Mouse (Mus musculus) liver, embryonic 14.5 days (tissue): ENCODE data around the gene Jmjd1c. TPM values are rescaled to one million over a fixed set of nuclear protein-coding genes. Genes with fewer than 3 reads are reported as not detected.

Experiments
- ATAC-seq: fragments of 200-750 bp; cut with Nextera tagmentation; 2 replicates; pipeline ENCODE4 v1.8.0; 2017; ENCODE audit warnings: moderate number of reproducible peaks, mild to moderate bottlenecking, moderate library complexity; ENCODE audit not compliant: insufficient read depth
- DNase-seq, 3 experiments: peaks; one replicate each; pipeline ENCODE4 v3.0.0-alpha.2; 2012 to 2013; ENCODE audit warnings: low read depth in 3 of 3, low spot score in 3 of 3
- H3K27ac ChIP-seq: fragments of 300-500 bp; sonication (generic); 2 replicates; pipeline ENCODE4 v1.5.1; 2014; ENCODE audit warnings: moderate library complexity, mild to moderate bottlenecking, control low read depth, inconsistent platforms
- H3K27me3 ChIP-seq: fragments of 300-500 bp; sonication (generic); 2 replicates; pipeline ENCODE4 v1.6.1; 2014; ENCODE audit warnings: mild to moderate bottlenecking, low read length, moderate library complexity; ENCODE audit not compliant: control insufficient read depth, insufficient read depth
- H3K36me3 ChIP-seq: fragments of 300-500 bp; sonication (generic); replicated peaks from 2 replicates; pipeline ENCODE4 v1.6.1; 2014; ENCODE audit warnings: low read depth; ENCODE audit not compliant: control insufficient read depth, insufficient read depth
- H3K4me1 ChIP-seq, 2 experiments: fragments of 200-500 bp in 1 of 2; fragments of 300-500 bp in 1 of 2; sonication (generic) in 1 of 2; replicated peaks; 2 replicates each; pipeline ENCODE4 v1.6.1; 2012 to 2014; ENCODE audit warnings: antibody characterized with exemption in 1 of 2, inconsistent platforms in 1 of 2, low read length in 1 of 2; ENCODE audit not compliant: control insufficient read depth in 2 of 2, insufficient read depth in 2 of 2
- H3K4me2 ChIP-seq: fragments of 300-500 bp; sonication (generic); 2 replicates; pipeline ENCODE4 v1.6.1; 2014; ENCODE audit warnings: low read depth, mild to moderate bottlenecking, control low read depth, moderate library complexity
- H3K4me3 ChIP-seq, 2 experiments: fragments of 200-500 bp in 1 of 2; fragments of 300-500 bp in 1 of 2; sonication (generic) in 1 of 2; 2 replicates each; pipeline ENCODE4 v1.5.1; 2012 to 2014; ENCODE audit warnings: low read depth in 2 of 2, low read length in 2 of 2, mild to moderate bottlenecking in 2 of 2, control low read depth in 1 of 2, inconsistent platforms in 1 of 2, moderate library complexity in 1 of 2; ENCODE audit not compliant: insufficient read depth in 1 of 2
- H3K9ac ChIP-seq: fragments of 300-500 bp; sonication (generic); replicated peaks from 2 replicates; pipeline ENCODE4 v1.6.1; 2014; ENCODE audit warnings: mild to moderate bottlenecking, control low read depth, moderate library complexity
- H3K9me3 ChIP-seq: fragments of 300-500 bp; sonication (generic); 2 replicates; pipeline ENCODE4 v1.6.1; 2016; ENCODE audit warnings: low read length, mixed read lengths; ENCODE audit not compliant: control insufficient read depth
- CTCF ChIP-seq: IDR thresholded peaks from 2 replicates; pipeline ENCODE4 v1.5.1; 2016; ENCODE audit warnings: antibody characterized with exemption, low read depth, control low read depth
- EP300 ChIP-seq: IDR thresholded peaks from 2 replicates; pipeline ENCODE4 v1.6.1; 2016; ENCODE audit warnings: antibody characterized with exemption, low read depth
- WGBS: fragments of 180-500 bp; shearing (Covaris S2); extraction: QIAGEN DNeasy Blood & Tissue Kit; methylation state at CpG from one replicate; pipeline ENCODE4 v1.1.7; 2014; ENCODE audit not compliant: insufficient replicate concordance; 5-methylcytosine and 5-hydroxymethylcytosine counted together
- polyA plus RNA-seq, 2 experiments: library from polyadenylated mRNA; depleted of rRNA in 1 of 2; stranded (reverse) in 1 of 2; unstranded in 1 of 2; fragments of >200 nt; fragmentation: Nextera tagmentation in 1 of 2; extraction: Ambion mirVana in 1 of 2; gene quantifications; 2 replicates each; pipeline versions ENCODE4 v1.2.1 to v1.2.3; 2012 to 2014

Jmjd1c gene
- polyA plus RNA-seq, 2 experiments, result 6.5 to 8.7 TPM

GRCm38 (mm10) chr10:67113833-67114232 is 17.9 kb downstream of the Jmjd1c start:
- Histone ChIP-seq H3K9me3 (no peaks in the 10 kb centered on the region), H3K27ac (no peak overlapping the region), H3K9ac (no peak overlapping the region), H3K27me3 (no peaks in the 10 kb centered on the region), H3K4me3 (no peak overlapping the region), H3K36me3 (no peaks in the 10 kb centered on the region), H3K4me1 (peaks cover 0 to 21% of the 10 kb centered on the region in 2 experiments; a peak in 2 of 4 replicates), H3K4me2 (no peak overlapping the region)
- no peak for ATAC-seq
- 69% methylated on average over 11 of the region's 11 CpGs for WGBS
- DNase-seq, result no peak
- TF ChIP-seq CTCF, result no peak
- TF ChIP-seq EP300, result no peak

- Histone ChIP-seq H3K27me3 (no peaks in the 10 kb centered on the region), H3K36me3 (no peaks in the 10 kb centered on the region), H3K4me3 (no peak overlapping the region), H3K9me3 (no peaks in the 10 kb centered on the region), H3K4me1 (peaks cover 0 to 15% of the 10 kb centered on the region in 2 experiments; a peak in 2 of 4 replicates), H3K4me2 (no peak overlapping the region), H3K9ac (no peak overlapping the region; the same call in 1 of the 2 replicates), H3K27ac (no peak overlapping the region)
- 23% methylated on average over 6 of the region's 6 CpGs for WGBS
- DNase-seq, result no peak
- TF ChIP-seq CTCF, result no peak
- no peak for TF ChIP-seq EP300
- ATAC-seq, result no peak
Measured at GRCm38 (mm10) chr10:67115115-67115514, 19.2 kb downstream of the Jmjd1c start.

GRCm38 (mm10) chr10:67115666-67116091 is 19.8 kb downstream of the Jmjd1c start:
- 17% methylated on average over 5 of the region's 5 CpGs for WGBS
- DNase-seq, result no peak
- H3K27ac ChIP-seq, result no peak overlapping the region

GRCm38 (mm10) chr10:67116251-67116650 is 20.3 kb downstream of the Jmjd1c start:
- no peak for DNase-seq
- Histone ChIP-seq H3K4me1 (peaks cover 0 to 12% of the 10 kb centered on the region in 2 experiments; a peak in 2 of 4 replicates), H3K36me3 (no peaks in the 10 kb centered on the region), H3K9ac (no peak overlapping the region), H3K27me3 (no peaks in the 10 kb centered on the region), H3K27ac (no peak overlapping the region), H3K4me3 (no peak overlapping the region), H3K4me2 (no peak overlapping the region), H3K9me3 (no peaks in the 10 kb centered on the region)
- TF ChIP-seq EP300, result no peak
- no peak for TF ChIP-seq CTCF
- WGBS, result 84% methylated on average over 8 of the region's 8 CpGs
- ATAC-seq, result no peak

More at GRCm38 (mm10) chr10:67115666-67116091, 19.8 kb downstream of the Jmjd1c start:
- H3K9ac ChIP-seq, result no peak overlapping the region
- ATAC-seq, result no peak
- H3K9me3 ChIP-seq, result no peaks in the 10 kb centered on the region
- no peaks in the 10 kb centered on the region for H3K27me3 ChIP-seq
- peaks cover 0 to 15% of the 10 kb centered on the region in 2 experiments; a peak in 2 of 4 replicates for H3K4me1 ChIP-seq
- H3K4me3 ChIP-seq, result no peak overlapping the region
- no peaks in the 10 kb centered on the region for H3K36me3 ChIP-seq
- no peak overlapping the region for H3K4me2 ChIP-seq
- TF ChIP-seq CTCF, result no peak
- no peak for TF ChIP-seq EP300

GRCm38 (mm10) chr10:67119291-67119690 is 23.4 kb downstream of the Jmjd1c start:
- Histone ChIP-seq H3K9me3 (no peaks in the 10 kb centered on the region), H3K36me3 (no peaks in the 10 kb centered on the region), H3K4me1 (peaks cover 0 to 6% of the 10 kb centered on the region in 2 experiments; a peak in 2 of 4 replicates), H3K4me2 (no peak overlapping the region), H3K9ac (no peak overlapping the region), H3K4me3 (no peak overlapping the region), H3K27me3 (no peaks in the 10 kb centered on the region), H3K27ac (no peak overlapping the region)
- DNase-seq (no peak), ATAC-seq (no peak)
- TF ChIP-seq CTCF (no peak), EP300 (no peak)
- 48% methylated on average over 7 of the region's 7 CpGs for WGBS
